Mouse (Mus musculus) kidney, embryonic 16.5 days (tissue): ENCODE results near the gene Lpcat3. TPM values are rescaled to one million over a fixed set of nuclear protein-coding genes. Genes with fewer than 3 reads are reported as not detected.
A peak's percentile ranks its signal among the peaks of the same experiment; 100 is the strongest.

Experiments
- ATAC-seq: fragments of 200-750 bp; cut with Nextera tagmentation; 2 replicates; pipeline ENCODE4 v1.8.0; 2017; ENCODE audit warnings: moderate TSS enrichment; ENCODE audit not compliant: low FRiP score, low TSS enrichment
- H3K27ac ChIP-seq: fragments of 300-500 bp; sonication (generic); 2 replicates; pipeline ENCODE4 v1.5.1; 2014; ENCODE audit warnings: low read length
- H3K27me3 ChIP-seq: fragments of 300-500 bp; sonication (generic); 2 replicates; pipeline ENCODE4 v1.6.1; 2014; ENCODE audit warnings: low read length, control low read depth, mixed read lengths; ENCODE audit not compliant: insufficient read depth
- H3K36me3 ChIP-seq: fragments of 300-500 bp; sonication (generic); 2 replicates; pipeline ENCODE4 v1.6.1; 2014; ENCODE audit warnings: low read length, control low read depth, mixed read lengths; ENCODE audit not compliant: insufficient read depth
- H3K4me1 ChIP-seq: fragments of 300-500 bp; sonication (generic); 2 replicates; pipeline ENCODE4 v1.6.1; 2014; ENCODE audit warnings: low read length, control low read depth, mixed read lengths; ENCODE audit not compliant: insufficient read depth
- H3K4me2 ChIP-seq: fragments of 300-500 bp; sonication (generic); replicated peaks from 2 replicates; pipeline ENCODE4 v1.6.1; 2014; ENCODE audit warnings: low read depth, low read length
- H3K4me3 ChIP-seq: fragments of 300-500 bp; sonication (generic); 2 replicates; pipeline ENCODE4 v1.5.1; 2014; ENCODE audit warnings: mild to moderate bottlenecking, low read length
- H3K9ac ChIP-seq: fragments of 300-500 bp; sonication (generic); replicated peaks from 2 replicates; pipeline ENCODE4 v1.6.1; 2014; ENCODE audit warnings: low read length
- H3K9me3 ChIP-seq: fragments of 300-500 bp; sonication (generic); 2 replicates; pipeline ENCODE4 v1.6.1; 2016; ENCODE audit warnings: low read length, control low read depth
- WGBS: fragments of 180-500 bp; shearing (Covaris S2); extraction: QIAGEN DNeasy Blood & Tissue Kit; methylation state at CpG from one replicate; pipeline ENCODE4 v1.1.7; 2014; 5-methylcytosine and 5-hydroxymethylcytosine counted together
- polyA plus RNA-seq: library from polyadenylated mRNA; unstranded; fragments of >200 nt; fragmentation: Nextera tagmentation; extraction: Ambion mirVana; gene quantifications from 2 replicates; pipeline ENCODE4 v1.2.1, GENCODE M21; 2015

Lpcat3 gene
- polyA plus RNA-seq, 1 experiment from 2014 or later = 97.2 TPM

GRCm38 (mm10) chr6:124740888-124741761 is 78.3 kb downstream of the Lpcat3 start, which contains the start of gene Grcc10:
Gene Grcc10, minus strand, starts transcription at chr6:124741374.
- Histone ChIP-seq H3K4me1 (peaks cover 41% of the 10 kb centered on the region), H3K27me3 (no peaks in the 10 kb centered on the region), H3K9ac (peak within 1 kb of the TSS; percentile 89), H3K27ac (peak within 1 kb of the TSS; percentile 99), H3K9me3 (no peaks in the 10 kb centered on the region), H3K4me2 (peak within 1 kb of the TSS; percentile 78), H3K36me3 (peaks cover 13% of the 10 kb centered on the region; the same call in 1 of the 2 replicates), H3K4me3 (peak within 1 kb of the TSS; percentile 67)
- peak; percentile 83 for ATAC-seq
- WGBS = under 1% methylated on average over 41 of the region's 41 CpGs

DNA sequence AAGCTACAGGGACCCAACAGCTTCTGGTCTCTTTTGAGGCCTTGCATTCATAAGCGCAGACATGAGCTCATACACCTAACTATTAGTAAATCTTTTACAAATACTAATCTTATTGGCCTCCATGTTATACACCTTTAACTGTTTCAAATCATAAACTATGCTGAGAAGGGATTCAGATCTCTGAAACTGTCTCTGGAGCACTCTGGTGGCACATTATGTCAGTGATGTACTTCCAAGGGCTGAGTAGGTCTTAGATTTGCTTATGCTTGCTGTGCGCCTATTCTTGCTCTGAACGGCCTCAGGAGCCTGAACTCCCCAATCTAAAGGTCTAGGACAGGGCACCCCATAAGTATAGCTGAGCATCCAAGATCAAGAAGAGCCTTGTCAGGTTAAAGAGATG is 79.0 kb downstream of the Lpcat3 start:
- Histone ChIP-seq H3K4me2 (peak overlapping the region; percentile 78), H3K36me3 (peaks cover 13% of the 10 kb centered on the region; the same call in 1 of the 2 replicates), H3K27me3 (no peaks in the 10 kb centered on the region), H3K4me3 (peak overlapping the region; percentile 67), H3K4me1 (peaks cover 48% of the 10 kb centered on the region), H3K27ac (peak overlapping the region; percentile 99), H3K9me3 (no peaks in the 10 kb centered on the region), H3K9ac (peak overlapping the region; percentile 89)
- WGBS = 69% methylated on average over 3 of the region's 3 CpGs
- ATAC-seq = no peak

- 88% methylated on average over 15 of the region's 15 CpGs for WGBS
- Histone ChIP-seq H3K9me3 (no peaks in the 10 kb centered on the region), H3K27ac (no peak overlapping the region), H3K36me3 (peaks cover 23% of the 10 kb centered on the region), H3K27me3 (no peaks in the 10 kb centered on the region), H3K4me1 (peaks cover 53% of the 10 kb centered on the region), H3K4me2 (no peak overlapping the region), H3K9ac (no peak overlapping the region), H3K4me3 (no peak overlapping the region)
- ATAC-seq = no peak
These were observed 80.2 kb downstream of the Lpcat3 start for GRCm38 (mm10) chr6:124742839-124743514.

DNA sequence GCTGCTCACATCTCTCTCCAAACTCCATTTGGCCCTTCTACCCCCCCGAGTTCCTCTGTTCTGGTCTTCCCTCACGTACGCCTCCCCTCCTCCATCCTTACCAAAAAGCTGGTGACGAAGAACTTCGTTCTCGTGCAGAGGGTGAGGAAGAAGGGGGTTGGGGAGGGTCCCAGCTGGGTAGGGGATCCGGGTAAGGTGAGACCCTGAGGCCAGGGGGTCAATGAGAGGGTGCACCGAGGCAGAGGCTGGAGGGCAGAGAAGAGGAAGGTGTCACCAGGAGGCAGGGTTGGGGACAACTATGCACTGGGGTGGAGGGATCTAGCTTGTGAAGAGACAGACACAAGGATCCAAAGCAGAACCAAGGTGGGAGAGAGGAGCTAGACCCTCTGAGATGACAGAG is 80.8 kb downstream of the Lpcat3 start:
- Histone ChIP-seq H3K9ac (no peak overlapping the region), H3K27me3 (no peaks in the 10 kb centered on the region), H3K4me3 (no peak overlapping the region), H3K36me3 (peaks cover 29% of the 10 kb centered on the region), H3K27ac (no peak overlapping the region), H3K9me3 (no peaks in the 10 kb centered on the region), H3K4me2 (no peak overlapping the region), H3K4me1 (peaks cover 46% of the 10 kb centered on the region)
- ATAC-seq = no peak
- 78% methylated on average over 8 of the region's 8 CpGs for WGBS

- peak overlapping the region; percentile 58 for H3K4me3 ChIP-seq
- no peak for ATAC-seq
- H3K27me3 ChIP-seq = no peaks in the 10 kb centered on the region
- no peaks in the 10 kb centered on the region for H3K9me3 ChIP-seq
- 49% methylated on average over 26 of the region's 26 CpGs for WGBS
- peak overlapping the region; percentile 94 for H3K4me2 ChIP-seq
- peak overlapping the region; percentile 67 for H3K9ac ChIP-seq
- peak overlapping the region; percentile 82 for H3K27ac ChIP-seq
- H3K36me3 ChIP-seq = peaks cover 36% of the 10 kb centered on the region
- peaks cover 35% of the 10 kb centered on the region for H3K4me1 ChIP-seq
These were observed 82.0 kb downstream of the Lpcat3 start for GRCm38 (mm10) chr6:124744755-124745321.

DNA sequence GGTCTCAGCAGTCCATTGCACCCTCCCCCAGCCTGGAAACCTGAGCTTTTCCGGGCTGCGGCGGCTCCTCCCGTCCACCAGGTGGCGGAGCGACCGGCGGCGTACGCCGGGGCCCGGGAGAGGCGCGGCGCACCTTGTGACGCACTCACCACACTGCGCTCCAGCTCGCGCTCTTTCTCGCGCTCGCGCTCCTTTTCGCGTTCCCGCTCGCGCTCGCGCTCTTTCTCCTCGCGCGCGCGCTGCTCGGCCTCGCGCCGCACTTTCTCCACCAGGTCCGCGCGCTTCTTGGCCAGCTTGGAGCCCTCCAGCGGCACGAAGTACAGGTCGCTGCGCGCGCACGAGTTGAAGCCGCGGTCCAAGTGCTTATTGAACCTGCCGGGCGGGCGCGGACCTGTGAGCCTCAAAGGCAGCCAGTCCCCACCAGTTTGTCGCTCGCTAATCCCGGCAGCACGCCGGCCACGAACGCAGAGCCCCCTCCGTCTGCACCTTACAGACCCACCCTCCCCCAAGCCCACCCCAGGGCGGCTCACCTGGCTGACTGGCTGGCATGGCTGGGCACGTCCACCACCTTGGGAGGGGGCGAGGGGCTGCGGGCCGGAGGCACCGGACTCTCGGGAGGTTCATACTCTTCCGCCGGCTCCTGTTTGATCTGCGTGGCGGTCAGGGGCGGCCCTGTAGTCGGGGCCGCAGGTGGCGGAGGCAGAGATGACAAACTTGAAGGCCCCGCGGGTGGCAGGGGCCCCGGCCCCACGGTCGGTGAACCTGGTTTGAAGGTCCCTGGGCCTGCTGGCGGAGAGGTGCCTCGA is 82.9 kb downstream of the Lpcat3 start:
- H3K36me3 ChIP-seq = peaks cover 36% of the 10 kb centered on the region
- WGBS = 2% methylated on average over 84 of the region's 85 CpGs
- H3K27ac ChIP-seq = peak overlapping the region; percentile 96
- no peaks in the 10 kb centered on the region for H3K27me3 ChIP-seq
- peak; percentile 84 for ATAC-seq
- peaks cover 30% of the 10 kb centered on the region for H3K4me1 ChIP-seq
- H3K9ac ChIP-seq = peak overlapping the region; percentile 88
- H3K9me3 ChIP-seq = no peaks in the 10 kb centered on the region
- H3K4me2 ChIP-seq = peak overlapping the region; percentile 94
- peak overlapping the region; percentile 58 for H3K4me3 ChIP-seq

GRCm38 (mm10) chr6:124746296-124746605 is 83.4 kb downstream of the Lpcat3 start:
- peak; percentile 6 for ATAC-seq
- WGBS = 14% methylated on average over 8 of the region's 8 CpGs
- H3K27me3 ChIP-seq = no peaks in the 10 kb centered on the region
- peaks cover 30% of the 10 kb centered on the region for H3K4me1 ChIP-seq
- H3K4me2 ChIP-seq = peak overlapping the region; percentile 94
- H3K36me3 ChIP-seq = peaks cover 36% of the 10 kb centered on the region
- peak overlapping the region; percentile 58 for H3K4me3 ChIP-seq
- H3K9me3 ChIP-seq = no peaks in the 10 kb centered on the region
- H3K27ac ChIP-seq = peak overlapping the region; percentile 96
- peak overlapping the region; percentile 88 for H3K9ac ChIP-seq

- H3K9ac ChIP-seq = peak overlapping the region; percentile 88
- H3K27me3 ChIP-seq = no peaks in the 10 kb centered on the region
- peaks cover 36% of the 10 kb centered on the region for H3K36me3 ChIP-seq
- peak overlapping the region; percentile 58; the same call in 1 of the 2 replicates for H3K4me3 ChIP-seq
- no peak overlapping the region; the same call in 1 of the 2 replicates for H3K27ac ChIP-seq
- ATAC-seq = no peak
- WGBS = 83% methylated on average over 7 of the region's 7 CpGs
- no peaks in the 10 kb centered on the region for H3K9me3 ChIP-seq
- H3K4me1 ChIP-seq = peaks cover 26% of the 10 kb centered on the region
- peak overlapping the region; percentile 94 for H3K4me2 ChIP-seq
These were observed 84.1 kb downstream of the Lpcat3 start for GRCm38 (mm10) chr6:124746654-124747632.
